Mouse (Mus musculus) heart, postnatal 0 days (tissue): Measurements from ENCODE around the gene Gck.

Source experiments
- CTCF ChIP-seq: IDR thresholded peaks from 2 replicates; pipeline ENCODE4 v1.5.1; 2016; ENCODE audit warnings: antibody characterized with exemption, control low read depth, low read depth
- EP300 ChIP-seq: IDR thresholded peaks from 2 replicates; pipeline ENCODE4 v1.6.1; 2016; ENCODE audit warnings: antibody characterized with exemption, low read depth

DNA sequence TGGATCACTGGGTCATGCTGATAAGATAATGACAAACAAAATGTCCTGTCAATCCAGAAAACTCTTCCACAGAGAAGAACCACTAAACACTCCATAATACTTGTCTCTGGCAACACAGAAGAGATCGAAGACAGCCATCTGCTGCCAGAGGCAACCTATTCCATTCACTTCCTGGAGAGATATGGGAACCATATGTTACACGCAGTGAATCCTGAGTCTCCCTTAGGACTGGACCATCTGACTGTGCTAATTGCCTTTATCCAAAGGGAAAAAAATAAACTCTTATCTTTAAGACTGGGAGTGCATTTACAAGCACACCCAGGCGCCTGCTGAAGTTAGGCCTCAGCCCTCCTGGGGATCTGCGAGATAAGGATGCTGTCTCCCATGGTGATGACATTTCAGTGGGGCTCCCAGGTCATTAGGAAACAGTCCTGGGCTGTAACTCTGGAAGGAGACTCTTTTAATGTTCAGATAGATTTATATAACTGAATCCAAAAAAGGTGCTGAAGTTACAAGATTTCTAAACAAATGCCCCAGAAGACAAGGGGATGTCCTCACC lies 57.0 kb downstream of the Gck start:
- TF ChIP-seq CTCF (no peak), EP300 (no peak)
